Mouse (Mus musculus) hindbrain, embryonic 12.5 days (tissue): ENCODE data around the gene Dok5. TPM values are rescaled to one million over a fixed set of nuclear protein-coding genes. Genes with fewer than 3 reads are reported as not detected.

Experiments
- ATAC-seq: fragments of 200-750 bp; cut with Nextera tagmentation; 2 replicates; pipeline ENCODE4 v1.8.0; 2017; ENCODE audit warnings: moderate TSS enrichment; ENCODE audit not compliant: low FRiP score
- H3K27ac ChIP-seq: fragments of 300-500 bp; sonication (generic); 2 replicates; pipeline ENCODE4 v1.5.1; 2016; ENCODE audit warnings: mild to moderate bottlenecking
- H3K27me3 ChIP-seq: fragments of 300-500 bp; sonication (generic); 2 replicates; pipeline ENCODE4 v1.6.1; 2016; ENCODE audit warnings: mild to moderate bottlenecking
- H3K36me3 ChIP-seq: fragments of 300-500 bp; sonication (generic); 2 replicates; pipeline ENCODE4 v1.6.1; 2016; ENCODE audit warnings: mild to moderate bottlenecking
- H3K4me1 ChIP-seq: fragments of 300-500 bp; sonication (generic); 2 replicates; pipeline ENCODE4 v1.6.1; 2016
- H3K4me2 ChIP-seq: fragments of 300-500 bp; sonication (generic); replicated peaks from 2 replicates; pipeline ENCODE4 v1.6.1; 2016; ENCODE audit warnings: mild to moderate bottlenecking
- H3K4me3 ChIP-seq: fragments of 300-500 bp; sonication (generic); 2 replicates; pipeline ENCODE4 v1.5.1; 2016; ENCODE audit warnings: mild to moderate bottlenecking
- H3K9ac ChIP-seq: fragments of 300-500 bp; sonication (generic); 2 replicates; pipeline ENCODE4 v1.6.1; 2016; ENCODE audit warnings: mild to moderate bottlenecking, moderate library complexity
- H3K9me3 ChIP-seq: fragments of 300-500 bp; sonication (generic); replicated peaks from 2 replicates; pipeline ENCODE4 v1.6.1; 2016; ENCODE audit warnings: mild to moderate bottlenecking
- WGBS: fragments of 180-500 bp; shearing (Covaris S2); methylation state at CpG from one replicate; pipeline ENCODE4 v1.1.7; 2016; 5-methylcytosine and 5-hydroxymethylcytosine counted together
- polyA plus RNA-seq: library from polyadenylated mRNA; unstranded; fragments of >200 nt; fragmentation: Nextera tagmentation; extraction: Ambion mirVana; gene quantifications from 2 replicates; pipeline ENCODE4 v1.2.1, GENCODE M21; 2016

Gene Dok5
- polyA plus RNA-seq, 1 experiment from 2014 or later, result 30.9 TPM

- Histone ChIP-seq H3K4me3 (no peak overlapping the region), H3K9ac (no peak overlapping the region)
- WGBS, result 91% methylated on average over 8 of the region's 8 CpGs
These were observed 184.0 kb downstream of the Dok5 start for GRCm38 (mm10) chr2:170915646-170916045.

DNA sequence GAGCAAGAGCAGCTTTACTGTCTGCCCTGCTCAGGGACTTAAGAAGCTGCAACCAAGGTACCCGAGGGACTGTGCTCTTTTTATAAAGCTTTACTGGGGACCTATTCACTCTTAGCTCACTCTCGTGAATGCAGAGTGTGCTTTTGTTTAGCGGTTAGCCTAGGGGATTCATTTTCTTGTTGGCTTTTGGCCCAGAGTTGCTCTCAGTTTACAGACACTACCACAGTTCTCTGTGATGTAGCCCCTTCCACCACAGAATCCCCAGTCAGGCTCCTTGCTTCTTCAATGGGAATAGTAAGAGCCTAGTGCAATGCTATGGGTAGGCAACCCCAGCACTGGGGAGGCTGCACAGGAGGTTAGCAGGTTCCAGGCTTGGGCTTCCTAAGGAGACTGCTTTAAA is 190.7 kb downstream of the Dok5 start:
- no peaks in the 10 kb centered on the region for H3K9me3 ChIP-seq
- H3K4me1 ChIP-seq, result peaks cover 4% of the 10 kb centered on the region; the same call in 1 of the 2 replicates
- no peaks in the 10 kb centered on the region for H3K36me3 ChIP-seq
- ATAC-seq, result peak; percentile 60
- H3K4me3 ChIP-seq, result no peak overlapping the region
- H3K9ac ChIP-seq, result no peak overlapping the region
- WGBS, result 23% methylated on average over 3 of the region's 3 CpGs
- H3K27ac ChIP-seq, result no peak overlapping the region
- H3K4me2 ChIP-seq, result no peak overlapping the region
- no peaks in the 10 kb centered on the region for H3K27me3 ChIP-seq

More at GRCm38 (mm10) chr2:170915646-170916045, 184.0 kb downstream of the Dok5 start:
- Histone ChIP-seq H3K36me3 (no peaks in the 10 kb centered on the region), H3K4me1 (peaks cover 3% of the 10 kb centered on the region; the same call in 1 of the 2 replicates), H3K27ac (no peak overlapping the region), H3K9me3 (no peaks in the 10 kb centered on the region), H3K27me3 (no peaks in the 10 kb centered on the region), H3K4me2 (no peak overlapping the region)
- no peak for ATAC-seq

- H3K9me3 ChIP-seq, result no peaks in the 10 kb centered on the region
- no peak for ATAC-seq
- H3K4me2 ChIP-seq, result no peak overlapping the region
- no peak overlapping the region for H3K4me3 ChIP-seq
- 90% methylated on average over 4 of the region's 4 CpGs for WGBS
- no peaks in the 10 kb centered on the region for H3K27me3 ChIP-seq
- peaks cover 4% of the 10 kb centered on the region; the same call in 1 of the 2 replicates for H3K4me1 ChIP-seq
- H3K36me3 ChIP-seq, result no peaks in the 10 kb centered on the region
- H3K27ac ChIP-seq, result no peak overlapping the region
- no peak overlapping the region for H3K9ac ChIP-seq
These were observed 192.5 kb downstream of the Dok5 start for GRCm38 (mm10) chr2:170924131-170924530.

DNA sequence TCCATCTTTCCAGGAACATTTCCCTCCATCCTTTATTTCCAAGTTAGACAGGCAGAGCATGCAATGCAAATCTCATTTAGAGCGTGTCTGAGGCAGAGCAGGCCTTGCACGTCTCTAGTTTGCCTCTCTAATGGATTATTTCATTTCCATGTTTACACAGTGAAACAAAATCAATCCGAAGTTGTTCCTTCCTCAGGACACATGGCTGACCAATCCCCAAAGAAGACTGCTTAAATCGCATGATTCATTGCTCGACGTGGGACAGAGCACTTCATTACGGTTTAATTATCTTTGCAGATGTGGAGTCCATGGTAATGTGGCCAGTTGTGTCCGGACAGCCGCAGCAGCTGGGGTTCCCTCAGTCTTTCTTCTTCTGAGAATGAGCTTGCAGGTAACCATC is 194.6 kb downstream of the Dok5 start:
- peaks cover 4% of the 10 kb centered on the region; the same call in 1 of the 2 replicates for H3K4me1 ChIP-seq
- H3K27me3 ChIP-seq, result no peaks in the 10 kb centered on the region
- H3K27ac ChIP-seq, result no peak overlapping the region
- no peak overlapping the region for H3K9ac ChIP-seq
- no peak overlapping the region for H3K4me3 ChIP-seq
- H3K36me3 ChIP-seq, result no peaks in the 10 kb centered on the region
- no peak for ATAC-seq
- WGBS, result 74% methylated on average over 9 of the region's 9 CpGs
- no peak overlapping the region for H3K4me2 ChIP-seq
- no peaks in the 10 kb centered on the region for H3K9me3 ChIP-seq

Other genes starting within 250 kb of the Dok5 start
- gene Pfdn4, start 235.4 kb upstream of the Dok5 start, polyA plus RNA-seq, result 128 and 139 TPM in 2 replicates
- 0.10 TPM in 1 of 2 replicates, not detected in the other for gene Cyp24a1, start 234.7 kb upstream of the Dok5 start, polyA plus RNA-seq
- not detected in 2 replicates for gene 4930470P17Rik, start 129.8 kb upstream of the Dok5 start, polyA plus RNA-seq